Mouse (Mus musculus) forebrain, embryonic 11.5 days (tissue): ENCODE results near the gene Asna1. TPM values are rescaled to one million over a fixed set of nuclear protein-coding genes. Genes with fewer than 3 reads are reported as not detected.

Source experiments
- ATAC-seq: fragments of 200-750 bp; cut with Nextera tagmentation; replicated peaks from 2 replicates; pipeline ENCODE4 v1.8.0; 2017; ENCODE audit warnings: moderate TSS enrichment; ENCODE audit not compliant: low FRiP score
- DNase-seq: peaks from one replicate; pipeline ENCODE4 v3.0.0-alpha.2; 2017; ENCODE audit warnings: low spot score
- H3K27ac ChIP-seq: fragments of 300-500 bp; sonication (generic); 2 replicates; pipeline ENCODE4 v1.5.1; 2014; ENCODE audit warnings: low read depth, low read length
- H3K27me3 ChIP-seq: fragments of 300-500 bp; sonication (generic); 2 replicates; pipeline ENCODE4 v1.6.1; 2014; ENCODE audit warnings: mild to moderate bottlenecking, low read length, mixed read lengths; ENCODE audit not compliant: control insufficient read depth, insufficient read depth
- H3K36me3 ChIP-seq: fragments of 300-500 bp; sonication (generic); 2 replicates; pipeline ENCODE4 v1.6.1; 2014; ENCODE audit warnings: mild to moderate bottlenecking, low read length, moderate library complexity, mixed read lengths; ENCODE audit not compliant: control insufficient read depth, insufficient read depth
- H3K4me1 ChIP-seq: fragments of 300-500 bp; sonication (generic); replicated peaks from 2 replicates; pipeline ENCODE4 v1.6.1; 2014; ENCODE audit warnings: low read length, mixed read lengths; ENCODE audit not compliant: control insufficient read depth, insufficient read depth
- H3K4me2 ChIP-seq: fragments of 300-500 bp; sonication (generic); 2 replicates; pipeline ENCODE4 v1.6.1; 2014; ENCODE audit warnings: low read depth, mild to moderate bottlenecking, low read length, moderate library complexity, mixed read lengths; ENCODE audit not compliant: severe bottlenecking
- H3K4me3 ChIP-seq: fragments of 300-500 bp; sonication (generic); 2 replicates; pipeline ENCODE4 v1.5.1; 2014; ENCODE audit warnings: low read depth, low read length
- H3K9ac ChIP-seq: fragments of 300-500 bp; sonication (generic); 2 replicates; pipeline ENCODE4 v1.6.1; 2014; ENCODE audit warnings: low read length
- H3K9me3 ChIP-seq: fragments of 300-500 bp; sonication (generic); 2 replicates; pipeline ENCODE4 v1.6.1; 2016; ENCODE audit warnings: low read length, mixed read lengths; ENCODE audit not compliant: control insufficient read depth
- WGBS: fragments of 180-500 bp; shearing (Covaris S2); extraction: QIAGEN DNeasy Blood & Tissue Kit; methylation state at CpG from one replicate; pipeline ENCODE4 v1.1.7; 2014; 5-methylcytosine and 5-hydroxymethylcytosine counted together
- polyA plus RNA-seq: library from polyadenylated mRNA; unstranded; fragments of >200 nt; fragmentation: Nextera tagmentation; extraction: Ambion mirVana; gene quantifications from 2 replicates; pipeline ENCODE4 v1.2.1, GENCODE M21; 2014

Asna1 gene
- polyA plus RNA-seq, 1 experiment from 2014 or later = 118 TPM

DNA sequence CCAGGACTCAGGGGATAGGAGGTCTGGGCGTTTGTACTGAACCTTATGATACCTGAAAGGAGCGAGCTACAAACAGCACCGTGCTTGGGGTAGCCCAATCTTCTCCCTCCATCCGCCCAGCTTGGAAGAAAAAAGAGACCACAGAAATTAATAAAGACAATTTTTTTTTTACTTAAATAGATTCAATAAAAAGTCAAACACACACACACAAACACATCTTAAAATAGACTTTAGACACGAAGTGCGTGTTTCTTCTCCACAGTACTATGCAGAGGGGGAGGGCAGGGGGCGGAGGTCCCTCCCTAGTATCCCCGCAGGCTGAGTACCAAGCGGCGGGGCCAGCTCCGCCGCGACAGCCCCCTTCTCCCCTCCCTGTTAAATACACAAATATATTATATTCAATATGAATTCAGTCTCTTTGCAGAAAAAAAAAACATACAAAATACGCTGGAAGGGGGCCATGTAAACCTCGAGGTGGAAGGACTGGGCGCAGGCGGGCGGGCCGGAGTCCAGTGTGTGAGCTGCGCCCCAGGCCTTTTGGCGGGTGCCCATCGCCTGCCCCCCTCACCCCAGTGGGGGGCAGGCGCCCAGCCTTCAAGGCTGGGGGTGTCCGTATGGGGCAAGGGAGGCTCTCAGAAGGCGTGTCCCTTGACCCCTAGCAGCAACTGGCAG, 48.2 kb downstream of the Asna1 start:
- 4% methylated on average over 25 of the region's 25 CpGs for WGBS
- Histone ChIP-seq H3K9ac (0 out of 2 replicates have a peak overlapping the region, but pooled peaks have one; percentile 31), H3K9me3 (no peaks in the 10 kb centered on the region), H3K27me3 (peaks cover 40% of the 10 kb centered on the region), H3K36me3 (peaks cover 7% of the 10 kb centered on the region; the same call in 1 of the 2 replicates), H3K4me1 (peaks cover 32% of the 10 kb centered on the region), H3K27ac (no peak overlapping the region), H3K4me3 (peak overlapping the region; percentile 40), H3K4me2 (peak overlapping the region; percentile 97)
- DNase-seq = no peak
- no peak for ATAC-seq

DNA sequence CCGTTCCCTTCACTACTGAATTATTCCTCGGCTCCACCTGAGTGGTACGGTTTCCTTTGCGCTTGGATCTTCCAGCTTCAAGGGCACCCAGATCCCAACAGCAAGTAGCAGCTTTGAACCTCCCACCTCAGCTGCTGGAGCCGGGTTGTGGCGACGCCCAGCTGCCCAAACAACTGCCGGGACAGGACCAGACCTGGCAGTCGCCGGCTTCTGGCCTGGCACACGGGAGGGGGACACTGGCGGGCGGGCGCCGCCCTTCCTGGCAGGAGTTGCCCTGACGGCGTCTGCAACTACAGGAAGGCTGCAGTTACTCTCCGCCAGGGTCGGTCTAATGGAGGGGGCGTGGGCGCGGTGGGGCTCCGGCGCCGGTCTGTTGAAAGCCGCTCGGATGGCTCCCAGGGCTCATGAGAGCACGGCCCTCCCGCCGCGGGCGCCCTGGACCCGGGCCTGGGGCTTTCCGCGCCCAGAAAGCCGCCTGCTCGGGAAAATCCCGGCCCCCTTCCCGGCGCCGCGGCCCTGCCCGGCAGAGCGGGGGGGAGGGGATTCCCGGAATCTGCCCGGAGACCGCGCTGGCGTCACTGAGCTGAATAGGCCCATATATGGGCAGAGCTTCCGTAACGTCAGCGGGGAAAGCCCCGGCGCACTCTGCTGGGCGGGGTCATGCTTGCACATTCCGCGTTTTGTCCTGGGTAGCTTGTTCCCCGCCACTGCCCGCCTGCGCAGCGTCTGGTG, 48.9 kb downstream of the Asna1 start:
- peaks cover 11% of the 10 kb centered on the region; the same call in 1 of the 2 replicates for H3K36me3 ChIP-seq
- H3K9ac ChIP-seq = peak overlapping the region; percentile 41
- no peaks in the 10 kb centered on the region for H3K9me3 ChIP-seq
- peak overlapping the region; percentile 40 for H3K4me3 ChIP-seq
- peaks cover 38% of the 10 kb centered on the region for H3K27me3 ChIP-seq
- peaks cover 32% of the 10 kb centered on the region for H3K4me1 ChIP-seq
- DNase-seq (peak; percentile 97), ATAC-seq (peak; percentile 87)
- peak overlapping the region; percentile 97 for H3K4me2 ChIP-seq
- H3K27ac ChIP-seq = no peak overlapping the region
- WGBS = 1% methylated on average over 56 of the region's 61 CpGs

DNA sequence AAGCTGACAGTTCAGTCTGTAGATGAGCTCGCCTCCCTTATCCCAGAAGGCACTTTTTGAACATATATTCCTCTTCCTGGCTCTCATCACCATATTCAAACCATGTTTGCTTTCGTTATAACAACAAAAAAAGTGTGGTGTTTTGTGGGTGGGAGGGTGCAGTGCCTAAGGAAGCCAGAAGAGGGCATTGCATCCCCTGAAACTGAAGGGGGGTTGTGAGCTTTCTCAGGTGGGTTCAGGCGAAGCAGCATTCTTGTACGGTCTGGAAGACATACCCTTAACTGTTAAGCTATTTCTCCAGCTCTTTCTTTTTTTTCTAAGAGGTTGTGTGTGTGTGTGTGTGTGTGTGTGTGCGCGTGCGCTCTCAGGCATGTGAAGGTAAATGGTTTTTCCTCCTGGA, 49.6 kb downstream of the Asna1 start:
- ATAC-seq (no peak), DNase-seq (peak; percentile 77)
- Histone ChIP-seq H3K4me2 (peak overlapping the region; percentile 97; the same call in 1 of the 2 replicates), H3K36me3 (peaks cover 11% of the 10 kb centered on the region; the same call in 1 of the 2 replicates), H3K9ac (no peak overlapping the region), H3K27me3 (peaks cover 32% of the 10 kb centered on the region), H3K4me1 (peaks cover 33% of the 10 kb centered on the region), H3K27ac (no peak overlapping the region), H3K9me3 (no peaks in the 10 kb centered on the region), H3K4me3 (no peak overlapping the region)
- whole genome bisulfite sequencing = 29% methylated on average over 7 of the region's 7 CpGs

DNA sequence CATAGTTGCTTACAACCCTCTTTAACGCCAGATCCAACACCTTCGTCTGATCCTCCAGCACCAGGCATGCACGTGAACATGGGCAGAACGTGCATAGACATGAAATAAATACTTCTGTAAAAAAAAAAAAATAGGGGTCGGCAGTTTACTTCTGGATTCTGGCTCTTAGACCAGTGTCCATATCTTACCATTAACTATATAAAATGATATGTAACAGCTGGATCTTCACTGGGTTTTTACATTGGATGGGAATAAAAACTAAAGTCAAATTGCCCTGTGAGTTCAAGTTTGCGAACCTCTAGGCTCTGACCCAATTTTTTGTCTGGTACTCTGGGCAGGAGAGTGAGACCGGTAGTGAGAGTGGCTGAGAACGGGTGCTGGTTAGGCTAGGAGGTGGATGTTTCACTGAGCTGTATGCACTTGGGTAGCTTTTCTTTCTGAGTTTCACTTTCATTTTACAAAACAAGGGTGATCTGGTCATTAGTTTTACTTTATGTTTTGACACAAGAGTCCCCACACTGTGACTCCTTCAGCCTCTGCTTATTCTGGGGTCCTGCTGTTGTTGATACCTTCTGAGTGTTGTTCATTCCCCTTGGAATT, 50.4 kb downstream of the Asna1 start:
- H3K4me3 ChIP-seq = no peak overlapping the region
- peaks cover 27% of the 10 kb centered on the region for H3K27me3 ChIP-seq
- no peak for ATAC-seq
- H3K9ac ChIP-seq = no peak overlapping the region
- 87% methylated on average over 8 of the region's 8 CpGs for WGBS
- no peak for DNase-seq
- H3K9me3 ChIP-seq = no peaks in the 10 kb centered on the region
- no peak overlapping the region for H3K27ac ChIP-seq
- peaks cover 11% of the 10 kb centered on the region; the same call in 1 of the 2 replicates for H3K36me3 ChIP-seq
- peaks cover 29% of the 10 kb centered on the region for H3K4me1 ChIP-seq
- H3K4me2 ChIP-seq = no peak overlapping the region

DNA sequence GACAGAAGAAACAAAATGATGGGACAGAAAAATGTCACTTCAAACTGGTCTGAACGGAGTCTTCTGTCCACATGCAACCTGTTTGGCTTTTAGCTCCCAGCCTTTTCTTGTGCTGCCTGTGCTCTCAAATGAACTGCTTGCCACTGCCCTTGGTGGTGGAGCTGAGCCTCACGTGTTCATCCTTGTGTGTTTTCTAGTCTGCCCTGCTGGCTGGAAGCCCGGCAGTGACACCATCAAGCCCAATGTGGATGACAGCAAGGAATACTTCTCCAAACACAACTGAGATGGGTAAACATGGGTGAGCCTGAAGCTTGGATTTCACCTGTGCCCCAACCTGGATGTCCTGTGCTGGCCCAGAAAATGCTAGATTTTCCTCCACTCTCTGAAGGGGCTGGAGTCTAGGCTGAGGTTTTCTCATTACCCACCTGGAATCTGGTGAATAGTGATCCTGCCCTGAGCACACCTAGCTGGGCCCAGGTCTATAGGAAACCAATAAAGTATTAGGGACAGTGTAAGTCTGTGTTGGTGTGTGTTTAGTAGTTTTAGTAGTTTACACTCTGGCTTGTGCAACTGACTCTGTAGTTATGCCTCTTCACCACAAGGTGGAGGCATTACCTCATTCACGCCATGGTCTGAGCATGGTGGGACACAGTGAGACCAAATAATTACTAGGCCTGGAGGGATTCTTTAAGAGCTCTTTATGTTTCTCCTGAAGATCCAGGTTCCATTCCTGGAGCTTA, 51.1 kb downstream of the Asna1 start:
- Histone ChIP-seq H3K9ac (no peak overlapping the region), H3K4me3 (no peak overlapping the region), H3K4me2 (no peak overlapping the region), H3K4me1 (peaks cover 27% of the 10 kb centered on the region), H3K9me3 (no peaks in the 10 kb centered on the region), H3K36me3 (peaks cover 11% of the 10 kb centered on the region; the same call in 1 of the 2 replicates), H3K27me3 (peaks cover 20% of the 10 kb centered on the region), H3K27ac (no peak overlapping the region)
- DNase-seq = no peak
- 64% methylated on average over 4 of the region's 4 CpGs for WGBS
- no peak for ATAC-seq

DNA sequence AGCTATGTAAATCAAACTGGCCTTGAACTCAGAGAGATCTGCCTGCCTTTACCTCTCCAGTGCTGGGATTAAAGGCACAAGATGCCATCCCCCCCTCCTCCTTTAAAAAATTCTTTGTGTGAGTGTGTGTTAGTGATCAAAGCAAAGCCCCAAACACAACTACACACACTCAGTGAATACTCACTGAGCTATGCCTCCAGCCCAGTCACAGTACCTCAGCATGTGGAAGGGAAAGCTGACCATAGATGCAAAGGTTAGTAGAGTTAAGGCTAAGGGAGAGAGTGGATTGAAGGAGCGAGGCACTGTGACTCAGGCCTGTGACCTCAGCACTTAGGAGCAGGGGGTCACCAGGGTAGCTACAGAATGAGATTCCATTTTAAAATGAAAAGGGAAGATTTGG, 52.0 kb downstream of the Asna1 start:
- Histone ChIP-seq H3K27me3 (peaks cover 13% of the 10 kb centered on the region), H3K27ac (no peak overlapping the region), H3K36me3 (peaks cover 11% of the 10 kb centered on the region; the same call in 1 of the 2 replicates), H3K9me3 (no peaks in the 10 kb centered on the region), H3K9ac (no peak overlapping the region), H3K4me3 (no peak overlapping the region), H3K4me2 (no peak overlapping the region), H3K4me1 (peaks cover 21% of the 10 kb centered on the region; the same call in 1 of the 2 replicates)
- ATAC-seq (no peak), DNase-seq (no peak)
- WGBS = 88% methylated on average over 1 of the region's 1 CpGs

DNA sequence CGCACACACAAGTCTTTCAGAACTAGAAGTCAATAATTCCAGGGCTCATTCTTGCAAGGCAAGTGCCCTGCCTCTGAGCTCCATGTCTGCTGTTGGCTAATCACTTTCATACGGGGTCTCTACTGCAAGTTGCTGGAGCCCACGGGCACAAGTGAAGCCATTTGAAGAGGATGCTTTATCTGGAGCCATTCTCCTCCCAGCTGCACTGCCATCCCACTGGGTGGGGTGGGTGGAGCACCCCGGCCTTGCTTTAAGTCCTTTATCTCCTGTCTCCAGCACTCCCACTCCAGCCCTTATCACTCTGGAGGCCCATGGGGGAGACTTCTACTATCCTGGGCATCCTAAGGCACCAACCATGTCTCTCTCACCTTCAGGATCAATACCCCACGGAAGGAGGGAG, 54.2 kb downstream of the Asna1 start:
- Histone ChIP-seq H3K9ac (peak overlapping the region; percentile 97), H3K4me1 (peaks cover 9% of the 10 kb centered on the region; the same call in 1 of the 2 replicates), H3K9me3 (no peaks in the 10 kb centered on the region), H3K36me3 (peaks cover 11% of the 10 kb centered on the region; the same call in 1 of the 2 replicates), H3K27ac (no peak overlapping the region), H3K27me3 (no peaks in the 10 kb centered on the region), H3K4me2 (peak overlapping the region; percentile 60), H3K4me3 (peak overlapping the region; percentile 71)
- 79% methylated on average over 5 of the region's 5 CpGs for WGBS
- no peak for ATAC-seq
- no peak for DNase-seq
